Mouse (Mus musculus): ENCODE data around the gene Ficd.

Gene Ficd

DNA sequence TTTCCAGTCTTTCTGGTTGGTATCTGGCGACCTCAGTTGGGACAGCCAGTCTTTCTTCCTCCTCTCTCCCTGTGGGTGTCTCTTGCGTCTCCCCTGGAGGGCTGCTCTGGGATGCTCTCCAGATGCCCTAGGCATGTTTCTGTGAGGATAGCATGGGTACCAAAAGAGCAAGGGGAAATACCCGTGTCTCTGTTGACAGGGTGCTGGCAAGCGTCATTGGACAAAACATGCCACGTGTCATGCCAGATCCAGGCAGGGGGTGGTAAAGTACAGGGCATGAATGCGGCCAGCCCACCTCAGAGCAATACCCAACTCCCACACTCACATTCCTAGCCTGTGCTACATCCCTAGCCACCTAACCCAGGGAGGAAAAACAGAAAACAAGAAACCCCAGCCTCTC is 9.0 kb upstream of the Ficd start:
- in situ Hi-C loops (cut with MboI; ENCODE audit: low pct_unique_long_range_greater_than_20kb in 1 of 2, low sequenced_read_pairs in 2 of 2, unreplicated experiment in 1 of 2), result loop anchor here in 1 of 2 experiments (5.0 to 10.0 kb wide), 2 partner anchors 254 to 352 kb away; no protein-coding TSS in a partner anchor

DNA sequence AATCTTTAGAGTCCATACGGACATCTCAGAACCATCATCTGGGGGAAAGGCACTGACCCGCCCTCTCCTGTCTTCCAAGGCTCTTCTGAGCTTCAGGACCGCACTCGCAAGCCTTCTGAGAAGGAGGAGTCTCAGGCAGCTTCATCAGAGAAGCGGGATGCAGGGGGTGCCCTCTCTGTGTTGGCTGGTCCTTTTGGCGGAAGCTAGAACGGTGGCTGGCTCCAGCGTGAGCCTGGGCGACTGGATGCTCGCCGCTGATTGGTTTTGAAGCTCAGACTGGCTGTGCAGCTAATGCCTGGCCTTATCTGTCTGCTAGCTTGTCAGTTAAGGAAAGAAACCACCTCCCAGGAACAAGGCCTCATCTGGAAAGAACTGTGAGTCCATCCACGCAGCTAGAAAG is 8.4 kb upstream of the Ficd start:
- in situ Hi-C loops (cut with MboI; ENCODE audit: low pct_unique_long_range_greater_than_20kb in 1 of 2, low sequenced_read_pairs in 2 of 2, unreplicated experiment in 1 of 2), result loop anchor here in 1 of 2 experiments (5.0 to 10.0 kb wide), 2 partner anchors 255 to 352 kb away; no protein-coding TSS in a partner anchor

- in situ Hi-C loops (cut with MboI; ENCODE audit: low pct_unique_long_range_greater_than_20kb in 1 of 2, low sequenced_read_pairs in 2 of 2, unreplicated experiment in 1 of 2), result loop anchor here in 1 of 2 experiments (5.0 to 10.0 kb wide), 2 partner anchors 256 to 353 kb away; no protein-coding TSS in a partner anchor
Measured at GRCm38 (mm10) chr5:113728011-113728410, 7.6 kb upstream of the Ficd start.

DNA sequence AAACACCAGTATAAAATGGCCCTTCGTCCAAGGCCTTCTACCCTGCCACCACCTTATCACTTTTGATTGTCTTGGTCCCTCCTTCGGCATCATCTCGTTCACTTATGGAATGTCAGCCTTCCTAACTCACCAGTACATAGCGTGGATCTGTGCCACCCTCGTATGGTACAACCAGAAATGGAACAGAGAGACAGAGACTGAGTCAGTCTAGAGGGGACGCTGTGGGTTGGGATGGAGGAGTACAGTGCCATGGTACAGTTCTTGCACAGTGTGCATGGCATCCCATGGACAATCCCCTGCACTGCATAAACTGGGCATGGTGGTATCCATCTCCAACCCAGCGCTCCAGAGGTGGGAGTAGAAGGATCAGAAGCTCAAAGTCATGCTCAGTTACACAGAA is 6.9 kb upstream of the Ficd start:
- in situ Hi-C loops (cut with MboI; ENCODE audit: low pct_unique_long_range_greater_than_20kb in 1 of 2, low sequenced_read_pairs in 2 of 2, unreplicated experiment in 1 of 2), result loop anchor here in 1 of 2 experiments (5.0 to 10.0 kb wide), 2 partner anchors 256 to 354 kb away; no protein-coding TSS in a partner anchor

- in situ Hi-C loops (cut with MboI; ENCODE audit: low pct_unique_long_range_greater_than_20kb in 1 of 2, low sequenced_read_pairs in 2 of 2, unreplicated experiment in 1 of 2), result loop anchor here in 1 of 2 experiments (5.0 to 10.0 kb wide), 3 partner anchors 84 to 363 kb away; no protein-coding TSS in a partner anchor
Measured at GRCm38 (mm10) chr5:113730641-113731121, 4.9 kb upstream of the Ficd start.

DNA sequence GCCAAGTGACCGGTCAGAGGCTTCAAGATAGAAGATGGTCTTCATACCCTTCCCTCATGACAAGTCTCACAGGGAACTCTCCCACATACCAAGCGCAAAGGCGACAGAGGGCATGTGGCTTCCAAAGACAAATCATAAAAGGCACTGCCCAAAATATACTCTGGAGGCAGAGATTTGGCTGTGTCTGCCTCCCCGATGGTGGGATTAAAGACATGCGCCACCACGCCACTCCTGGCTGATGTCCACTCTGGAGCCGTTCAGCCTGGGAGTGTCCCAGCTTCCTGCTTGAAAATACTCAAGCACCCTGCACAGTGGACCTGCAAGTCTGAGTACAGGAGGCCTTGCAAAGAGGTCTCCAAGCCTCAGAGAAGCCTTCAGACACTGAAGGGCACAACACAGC is 4.4 kb upstream of the Ficd start:
- in situ Hi-C loops (cut with MboI; ENCODE audit: low pct_unique_long_range_greater_than_20kb in 1 of 2, low sequenced_read_pairs in 2 of 2, unreplicated experiment in 1 of 2), result loop anchor here in 1 of 2 experiments (5.0 to 10.0 kb wide), 3 partner anchors 84 to 364 kb away; no protein-coding TSS in a partner anchor

DNA sequence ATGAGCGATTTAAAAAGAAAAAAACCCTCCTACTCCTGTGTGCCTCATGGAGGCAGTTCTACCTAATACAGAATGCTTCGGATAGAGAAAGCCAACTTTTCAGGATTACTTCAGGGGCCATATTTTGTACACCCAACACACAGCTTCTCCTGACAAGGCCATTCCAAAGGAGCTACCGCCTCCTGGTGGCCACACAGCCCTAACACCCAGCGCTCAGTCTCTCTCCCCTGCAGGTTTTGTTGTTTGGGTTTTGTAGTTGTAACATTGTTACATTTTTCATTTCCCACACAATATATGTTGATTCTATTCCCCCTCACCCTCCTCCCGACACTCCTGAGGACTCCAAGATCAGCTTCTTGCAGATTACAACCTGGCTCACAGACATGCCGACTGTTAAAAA is 3.4 kb upstream of the Ficd start:
- in situ Hi-C loops (cut with MboI; ENCODE audit: low pct_unique_long_range_greater_than_20kb in 1 of 2, low sequenced_read_pairs in 2 of 2, unreplicated experiment in 1 of 2), result loop anchor here in 1 of 2 experiments (5.0 to 10.0 kb wide), 3 partner anchors 83 to 365 kb away; no protein-coding TSS in a partner anchor

- in situ Hi-C loops (cut with MboI; ENCODE audit: low pct_unique_long_range_greater_than_20kb in 1 of 2, low sequenced_read_pairs in 2 of 2, unreplicated experiment in 1 of 2), result loop anchor here in 1 of 2 experiments (5.0 to 10.0 kb wide), 3 partner anchors 80 to 367 kb away; no protein-coding TSS in a partner anchor
Measured at GRCm38 (mm10) chr5:113734376-113734775, 1.2 kb upstream of the Ficd start.

DNA sequence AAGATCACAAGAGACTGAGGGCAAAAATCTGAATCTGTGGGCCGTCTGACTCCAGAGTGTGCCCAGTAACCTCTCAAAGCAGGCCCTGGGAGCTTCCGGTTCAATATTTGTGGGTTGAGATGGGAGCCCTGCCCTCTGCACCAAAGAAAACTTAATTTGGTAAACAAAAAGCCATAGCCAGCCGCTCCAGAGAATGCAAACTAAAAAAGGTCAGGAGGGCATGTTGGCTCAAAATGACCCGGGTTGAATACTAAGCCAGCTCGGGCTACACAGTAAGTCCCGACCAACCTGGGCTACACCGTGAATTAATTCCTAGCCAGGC is 619 bp upstream of the Ficd start:
- in situ Hi-C loops (cut with MboI; ENCODE audit: low pct_unique_long_range_greater_than_20kb in 1 of 2, low sequenced_read_pairs in 2 of 2, unreplicated experiment in 1 of 2), result loop anchor here in 1 of 2 experiments (10.0 kb wide), 1 partner anchor 80 kb away; no protein-coding TSS in a partner anchor

GRCm38 (mm10) chr5:113736113-113736502 is 505 bp downstream of the Ficd start:
- in situ Hi-C loops (cut with MboI; ENCODE audit: low pct_unique_long_range_greater_than_20kb in 1 of 2, low sequenced_read_pairs in 2 of 2, unreplicated experiment in 1 of 2), result loop anchor here in 1 of 2 experiments (10.0 kb wide), 1 partner anchor 79 kb away; no protein-coding TSS in a partner anchor

- in situ Hi-C loops (cut with MboI; ENCODE audit: low pct_unique_long_range_greater_than_20kb in 1 of 2, low sequenced_read_pairs in 2 of 2, unreplicated experiment in 1 of 2), result loop anchor here in 1 of 2 experiments (10.0 kb wide), 1 partner anchor 78 kb away; no protein-coding TSS in a partner anchor
Measured at GRCm38 (mm10) chr5:113736522-113737164, 1.0 kb downstream of the Ficd start.

- in situ Hi-C loops (cut with MboI; ENCODE audit: low pct_unique_long_range_greater_than_20kb in 1 of 2, low sequenced_read_pairs in 2 of 2, unreplicated experiment in 1 of 2), result loop anchor here in 1 of 2 experiments (10.0 kb wide), 1 partner anchor 77 kb away; no protein-coding TSS in a partner anchor
Measured at GRCm38 (mm10) chr5:113737607-113738237, 2.1 kb downstream of the Ficd start.

- in situ Hi-C loops (cut with MboI; ENCODE audit: low pct_unique_long_range_greater_than_20kb in 1 of 2, low sequenced_read_pairs in 2 of 2, unreplicated experiment in 1 of 2), result no loop called here
Measured at GRCm38 (mm10) chr5:113747629-113748028, 12.0 kb downstream of the Ficd start.

GRCm38 (mm10) chr5:113748556-113749331 is 13.1 kb downstream of the Ficd start:
- in situ Hi-C loops (cut with MboI; ENCODE audit: low pct_unique_long_range_greater_than_20kb in 1 of 2, low sequenced_read_pairs in 2 of 2, unreplicated experiment in 1 of 2), result no loop called here

GRCm38 (mm10) chr5:113751521-113752157 is 16.0 kb downstream of the Ficd start:
- in situ Hi-C loops (cut with MboI; ENCODE audit: low pct_unique_long_range_greater_than_20kb in 1 of 2, low sequenced_read_pairs in 2 of 2, unreplicated experiment in 1 of 2), result no loop called here

- in situ Hi-C loops (cut with MboI; ENCODE audit: low pct_unique_long_range_greater_than_20kb in 1 of 2, low sequenced_read_pairs in 2 of 2, unreplicated experiment in 1 of 2), result no loop called here
Measured at GRCm38 (mm10) chr5:113755347-113756030, 19.9 kb downstream of the Ficd start.

GRCm38 (mm10) chr5:113761585-113761984 is 26.0 kb downstream of the Ficd start:
- in situ Hi-C loops (cut with MboI; ENCODE audit: low pct_unique_long_range_greater_than_20kb in 1 of 2, low sequenced_read_pairs in 2 of 2, unreplicated experiment in 1 of 2), result no loop called here
